In the genomic region with DNA sequence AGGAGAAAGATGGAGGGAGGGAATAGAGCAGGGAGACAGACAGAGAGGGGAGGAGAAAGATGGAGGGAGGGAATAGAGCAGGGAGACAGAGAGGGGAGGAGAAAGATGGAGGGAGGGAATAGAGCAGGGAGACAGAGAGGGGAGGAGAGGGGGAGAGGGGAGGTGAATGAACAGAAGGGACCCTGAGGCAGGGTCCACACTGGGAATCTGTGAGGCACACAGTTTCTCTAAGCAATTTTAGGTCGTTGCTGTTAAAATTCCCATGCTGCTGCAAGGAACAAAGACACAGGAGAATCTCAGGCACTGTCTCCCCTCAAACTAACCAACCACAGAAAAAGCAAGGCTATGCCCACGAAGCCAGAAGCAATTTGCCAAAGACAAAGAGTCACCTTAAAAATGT, we compare ENCODE assay signal across 18 mouse cellular contexts. TPM values are rescaled to one million over a fixed set of nuclear protein-coding genes. Genes with fewer than 3 reads are reported as not detected.
DNase-seq lines count a peak whose midpoint lies in the region; ATAC-seq and TF ChIP-seq lines count a peak whose summit lies in the region.
"Not testable (repeated sequence)": the region's sequence is repeated elsewhere in the genome, so short reads cannot be mapped to it uniquely, and the experiment has no call there.
"Had no signal": no experiment of that assay in that cellular context is flagged by ENCODE, and none has a peak within 500 bp of the region (broad histone marks: within the 10 kb centered on the region; RNA-seq: fewer than 3 reads in every experiment).

No protein-coding gene starts in this region.

- not testable (repeated sequence) for TF ChIP-seq POLR2A in cortical plate, adult 2 months (IDR thresholded peaks at IDR 0.05; ENCODE audit: extremely low read depth, insufficient read depth, low read length)

- DNase-seq in embryonic facial prominence, embryonic 14.5 days (ENCODE audit: low spot score); layer of hippocampus, adult 2 months (ENCODE audit: low spot score in 2 of 2): not testable (repeated sequence)

- ATAC-seq in embryonic facial prominence, embryonic 14.5 days (ENCODE audit: low read depth); hindbrain, embryonic 13.5 days (ENCODE audit: low FRiP score); midbrain, embryonic 13.5 days; neural tube, embryonic 15.5 days (ENCODE audit: low FRiP score): not testable (repeated sequence)
- peak; percentile 69 for ATAC-seq in forebrain, embryonic 16.5 days

- not testable (repeated sequence) for TF ChIP-seq CTCF in cortical plate, adult 2 months (IDR thresholded peaks at IDR 0.05; ENCODE audit: extremely low read depth, insufficient read depth, low read length); layer of hippocampus, adult 2 months (conservative IDR thresholded peaks at IDR 0.05)

- 22% methylated on average over 2 of the region's 2 CpGs for WGBS in embryonic facial prominence, embryonic 14.5 days
- WGBS in forebrain, embryonic 16.5 days: 32% methylated on average over 2 of the region's 2 CpGs
- WGBS in hindbrain, embryonic 13.5 days: 36% methylated on average over 2 of the region's 2 CpGs
- WGBS in midbrain, embryonic 13.5 days: 38% methylated on average over 2 of the region's 2 CpGs
- WGBS in neural tube, embryonic 15.5 days: 33% methylated on average over 2 of the region's 2 CpGs

- peaks cover 22% of the 10 kb centered on the region; the same call in 1 of the 2 replicates for H3K36me3 ChIP-seq in embryonic facial prominence, embryonic 14.5 days (ENCODE audit: control insufficient read depth, insufficient read depth, low read length)
- H3K36me3 ChIP-seq in forebrain, embryonic 16.5 days (ENCODE audit: control insufficient read depth, insufficient read depth): not testable (repeated sequence)
- H3K36me3 ChIP-seq in hindbrain, embryonic 13.5 days: peaks cover 51% of the 10 kb centered on the region
- H3K36me3 ChIP-seq in midbrain, embryonic 13.5 days: peaks cover 42% of the 10 kb centered on the region
- H3K36me3 ChIP-seq in neural tube, embryonic 15.5 days: peaks cover 26% of the 10 kb centered on the region

- not testable (repeated sequence) for H3K4me2 ChIP-seq in embryonic facial prominence, embryonic 14.5 days (ENCODE audit: low read depth, low read length); forebrain, embryonic 16.5 days (ENCODE audit: low read length); hindbrain, embryonic 13.5 days; midbrain, embryonic 13.5 days (replicated peaks); neural tube, embryonic 15.5 days

- not testable (repeated sequence) for H3K27me3 ChIP-seq in embryonic facial prominence, embryonic 14.5 days (replicated peaks; ENCODE audit: control insufficient read depth, insufficient read depth, low read length); forebrain, embryonic 16.5 days (replicated peaks; ENCODE audit: control insufficient read depth, insufficient read depth, low read length); hindbrain, embryonic 13.5 days; midbrain, embryonic 13.5 days; neural tube, embryonic 15.5 days (replicated peaks)

- not testable (repeated sequence) for H3K4me3 ChIP-seq in cortical plate, adult 2 months (ENCODE audit: insufficient read depth, low read length); embryonic facial prominence, embryonic 14.5 days (ENCODE audit: low read depth, low read length); forebrain, embryonic 16.5 days (replicated peaks; ENCODE audit: low read length); hindbrain, embryonic 13.5 days; layer of hippocampus, adult 2 months; midbrain, embryonic 13.5 days (replicated peaks); neural tube, embryonic 15.5 days (replicated peaks)

- not testable (repeated sequence) for H3K9me3 ChIP-seq in embryonic facial prominence, embryonic 14.5 days (ENCODE audit: control insufficient read depth, low read length); forebrain, embryonic 16.5 days (ENCODE audit: control insufficient read depth, low read length); hindbrain, embryonic 13.5 days; midbrain, embryonic 13.5 days; neural tube, embryonic 15.5 days (replicated peaks)

- not testable (repeated sequence) for H3K4me1 ChIP-seq in cortical plate, adult 2 months (ENCODE audit: control insufficient read depth, insufficient read depth, low read length); embryonic facial prominence, embryonic 14.5 days (ENCODE audit: control insufficient read depth, insufficient read depth, low read length); hindbrain, embryonic 13.5 days (replicated peaks); midbrain, embryonic 13.5 days (replicated peaks); neural tube, embryonic 15.5 days
- H3K4me1 ChIP-seq in forebrain, embryonic 16.5 days (replicated peaks; ENCODE audit: control insufficient read depth, insufficient read depth, low read length): peaks cover 10% of the 10 kb centered on the region

- not testable (repeated sequence) for H3K9ac ChIP-seq in embryonic facial prominence, embryonic 14.5 days (ENCODE audit: low read depth, low read length); forebrain, embryonic 16.5 days (replicated peaks; ENCODE audit: low read depth, low read length); hindbrain, embryonic 13.5 days; midbrain, embryonic 13.5 days (replicated peaks); neural tube, embryonic 15.5 days (replicated peaks)

- 0 out of 2 replicates have a peak overlapping the region, but pooled peaks have one; percentile 45 for H3K27ac ChIP-seq in cortical plate, adult 2 months (ENCODE audit: insufficient read depth, low read length)
- peak overlapping the region; percentile 44; the same call in 1 of the 2 replicates for H3K27ac ChIP-seq in embryonic facial prominence, embryonic 14.5 days (replicated peaks; ENCODE audit: low read depth, low read length)
- H3K27ac ChIP-seq in forebrain, embryonic 16.5 days (ENCODE audit: low read length): peak overlapping the region; percentile 86
- peak overlapping the region; percentile 70 for H3K27ac ChIP-seq in hindbrain, embryonic 13.5 days
- peak overlapping the region; percentile 52; the same call in 1 of the 2 replicates for H3K27ac ChIP-seq in layer of hippocampus, adult 2 months
- H3K27ac ChIP-seq in midbrain, embryonic 13.5 days: peak overlapping the region; percentile 61; the same call in 1 of the 2 replicates
- peak overlapping the region; percentile 67 for H3K27ac ChIP-seq in neural tube, embryonic 15.5 days (replicated peaks)

RNA-seq across cellular contexts. Expression of a gene that starts 11.4 kb away (rescaled TPM):
- polyA plus RNA-seq in cortical plate, adult 2 months (2012; rRNA removed): 2.9 and 4.1 TPM in 2 replicates
- 1.9 and 2.8 TPM in 2 replicates for polyA plus RNA-seq in embryonic facial prominence, embryonic 14.5 days (2014; fragmentation: Nextera tagmentation; extraction: Ambion mirVana)
- 2.2 and 2.3 TPM in 2 replicates for polyA plus RNA-seq in forebrain, embryonic 16.5 days (2015; fragmentation: Nextera tagmentation; extraction: Ambion mirVana)
- 2.0 and 2.2 TPM in 2 replicates for polyA plus RNA-seq in hindbrain, embryonic 13.5 days (2015; fragmentation: Nextera tagmentation; extraction: Ambion mirVana)
- 1 to 10 TPM; 3.9 to 6.2 TPM for total RNA-seq in layer of hippocampus, adult 2 months (2021)
- 1.5 and 2.0 TPM in 2 replicates for polyA plus RNA-seq in midbrain, embryonic 13.5 days (2015; fragmentation: Nextera tagmentation; extraction: Ambion mirVana)
- 1.0 and 1.5 TPM in 2 replicates for polyA plus RNA-seq in neural tube, embryonic 15.5 days (2015; fragmentation: Nextera tagmentation; extraction: Ambion mirVana)
- polyA plus RNA-seq: macrophage had no signal

RNA-seq across cellular contexts. Expression of a gene that starts 16.9 kb away (rescaled TPM):
- polyA plus RNA-seq in cortical plate, adult 2 months (2012; rRNA removed): 135 and 140 TPM in 2 replicates
- 408 and 423 TPM in 2 replicates for polyA plus RNA-seq in embryonic facial prominence, embryonic 14.5 days (2014; fragmentation: Nextera tagmentation; extraction: Ambion mirVana)
- 410 and 457 TPM in 2 replicates for polyA plus RNA-seq in forebrain, embryonic 16.5 days (2015; fragmentation: Nextera tagmentation; extraction: Ambion mirVana)
- polyA plus RNA-seq in hindbrain, embryonic 13.5 days (2015; fragmentation: Nextera tagmentation; extraction: Ambion mirVana): 406 and 411 TPM in 2 replicates
- 100 to 1,000 TPM; 201 to 208 TPM for total RNA-seq in layer of hippocampus, adult 2 months (2021)
- polyA plus RNA-seq in midbrain, embryonic 13.5 days (2015; fragmentation: Nextera tagmentation; extraction: Ambion mirVana): 403 and 435 TPM in 2 replicates
- polyA plus RNA-seq in neural tube, embryonic 15.5 days (2015; fragmentation: Nextera tagmentation; extraction: Ambion mirVana): 348 and 362 TPM in 2 replicates

RNA-seq across cellular contexts. Expression of a gene that starts 17.5 kb away (rescaled TPM):
- 56.3 and 58.0 TPM in 2 replicates for polyA plus RNA-seq in cortical plate, adult 2 months (2012; rRNA removed)
- polyA plus RNA-seq in embryonic facial prominence, embryonic 14.5 days (2014; fragmentation: Nextera tagmentation; extraction: Ambion mirVana): 118 and 123 TPM in 2 replicates
- 122 and 126 TPM in 2 replicates for polyA plus RNA-seq in forebrain, embryonic 16.5 days (2015; fragmentation: Nextera tagmentation; extraction: Ambion mirVana)
- 140 and 142 TPM in 2 replicates for polyA plus RNA-seq in hindbrain, embryonic 13.5 days (2015; fragmentation: Nextera tagmentation; extraction: Ambion mirVana)
- total RNA-seq in layer of hippocampus, adult 2 months (2021): 10 to 100 TPM; 60.9 to 68.9 TPM
- polyA plus RNA-seq in midbrain, embryonic 13.5 days (2015; fragmentation: Nextera tagmentation; extraction: Ambion mirVana): 138 and 145 TPM in 2 replicates
- 136 and 146 TPM in 2 replicates for polyA plus RNA-seq in neural tube, embryonic 15.5 days (2015; fragmentation: Nextera tagmentation; extraction: Ambion mirVana)

RNA-seq across cellular contexts. Expression of a gene that starts 22.8 kb away (rescaled TPM):
- polyA plus RNA-seq in cortical plate, adult 2 months (2012; rRNA removed): 0.13 and 0.21 TPM in 2 replicates
- 0.10 and 0.14 TPM in 2 replicates for polyA plus RNA-seq in embryonic facial prominence, embryonic 14.5 days (2014; fragmentation: Nextera tagmentation; extraction: Ambion mirVana)
- polyA plus RNA-seq in forebrain, embryonic 16.5 days (2015; fragmentation: Nextera tagmentation; extraction: Ambion mirVana): not detected in 2 replicates
- polyA plus RNA-seq in hindbrain, embryonic 13.5 days (2015; fragmentation: Nextera tagmentation; extraction: Ambion mirVana): not detected in 2 replicates
- total RNA-seq in layer of hippocampus, adult 2 months (2021): under 1 TPM in 1 of 2 experiments, not detected in 1; 0.25 TPM
- polyA plus RNA-seq in midbrain, embryonic 13.5 days (2015; fragmentation: Nextera tagmentation; extraction: Ambion mirVana): not detected in 2 replicates
- polyA plus RNA-seq in neural tube, embryonic 15.5 days (2015; fragmentation: Nextera tagmentation; extraction: Ambion mirVana): not detected in 2 replicates
- total RNA-seq: layer of hippocampus, postnatal 10 days; left cerebral cortex, adult 2 months had no signal
- polyA plus RNA-seq: erythroblast, embryonic 14.5 days; heart, embryonic 16.5 days; kidney, embryonic 16.5 days; liver, embryonic 16.5 days; lung, postnatal 0 days; macrophage; neural tube, embryonic 12.5 days; stomach, embryonic 14.5 days had no signal

RNA-seq across cellular contexts. Expression of a gene that starts 30.7 kb away (rescaled TPM):
- polyA plus RNA-seq in cortical plate, adult 2 months (2012; rRNA removed): 35.7 and 39.1 TPM in 2 replicates
- polyA plus RNA-seq in embryonic facial prominence, embryonic 14.5 days (2014; fragmentation: Nextera tagmentation; extraction: Ambion mirVana): 0.99 and 2.1 TPM in 2 replicates
- polyA plus RNA-seq in forebrain, embryonic 16.5 days (2015; fragmentation: Nextera tagmentation; extraction: Ambion mirVana): 0.43 and 0.50 TPM in 2 replicates
- polyA plus RNA-seq in hindbrain, embryonic 13.5 days (2015; fragmentation: Nextera tagmentation; extraction: Ambion mirVana): 0.17 and 0.32 TPM in 2 replicates
- 10 to 100 TPM; 56.2 to 56.3 TPM for total RNA-seq in layer of hippocampus, adult 2 months (2021)
- not detected in 2 replicates for polyA plus RNA-seq in midbrain, embryonic 13.5 days (2015; fragmentation: Nextera tagmentation; extraction: Ambion mirVana)
- 0.44 and 0.52 TPM in 2 replicates for polyA plus RNA-seq in neural tube, embryonic 15.5 days (2015; fragmentation: Nextera tagmentation; extraction: Ambion mirVana)
- polyA plus RNA-seq: erythroblast, embryonic 14.5 days; large intestine, adult 2 months; macrophage had no signal
